Mouse (Mus musculus) adrenal gland (tissue): ENCODE data around the gene Lrr1.

ENCODE experiments used
- microRNA-seq, 2 experiments: library from miRNA; unstranded; fragments of <30 nt; microRNA quantifications; one replicate each; pipeline ENCODE4; 2019

Lrr1 gene

Small RNA genes lying within 50 kb of the gene (microRNA-seq; reads per million reads assigned to microRNA genes)
- gene Gm47287, result 0 reads per million in 2 experiments
- gene Gm47295, result 0.49 to 0.80 reads per million in 2 experiments
